In the genomic region with DNA sequence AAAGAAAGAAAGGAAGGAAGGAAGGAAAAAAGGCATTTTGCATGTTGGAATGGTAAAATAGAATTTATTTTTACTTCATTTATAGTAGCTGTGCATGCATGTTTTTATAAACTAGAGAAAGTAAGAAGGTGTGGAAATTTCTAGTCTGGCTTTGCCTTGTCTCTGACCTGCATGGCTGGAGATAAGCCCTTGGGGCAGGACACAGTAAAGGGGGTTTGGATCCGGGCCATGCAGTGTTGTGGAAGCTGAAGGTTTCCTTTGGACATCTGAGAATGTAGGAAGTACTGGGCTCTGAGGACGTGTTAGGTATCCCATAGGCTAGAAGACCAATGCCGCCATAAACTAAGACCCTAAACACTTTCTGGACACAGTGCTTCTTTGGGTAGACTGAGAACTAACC, we compare ENCODE assay signal across 14 mouse cellular contexts.
"Had no signal": no experiment of that assay in that cellular context is flagged by ENCODE, and none has a peak within 500 bp of the region (broad histone marks: within the 10 kb centered on the region; RNA-seq: fewer than 3 reads in every experiment).

No protein-coding gene starts in this region.

- H3K9ac ChIP-seq: kidney, embryonic 15.5 days; limb, embryonic 13.5 days; liver, embryonic 14.5 days; midbrain, embryonic 12.5 days had no signal

- H3K27ac ChIP-seq: kidney, embryonic 15.5 days; limb, embryonic 13.5 days; liver, embryonic 14.5 days; midbrain, embryonic 12.5 days; stomach, postnatal 0 days had no signal

- H3K4me3 ChIP-seq: kidney, embryonic 15.5 days; limb, embryonic 13.5 days; midbrain, embryonic 12.5 days had no signal

- ATAC-seq: lung, postnatal 0 days; midbrain, embryonic 16.5 days had no signal

- H3K4me2 ChIP-seq: kidney, embryonic 15.5 days; limb, embryonic 13.5 days; midbrain, embryonic 12.5 days had no signal

- H3K9me3 ChIP-seq: kidney, embryonic 15.5 days; limb, embryonic 13.5 days; megakaryocyte, embryonic 14.5 days; midbrain, embryonic 12.5 days had no signal

- H3K27me3 ChIP-seq: kidney, embryonic 15.5 days; limb, embryonic 13.5 days; megakaryocyte, embryonic 14.5 days; midbrain, embryonic 12.5 days had no signal

- H3K36me3 ChIP-seq: kidney, embryonic 15.5 days; limb, embryonic 13.5 days; midbrain, embryonic 12.5 days had no signal

- H3K4me1 ChIP-seq: midbrain, embryonic 12.5 days had no signal

- DNase-seq: kidney, adult 18-20 months; kidney, postnatal 14 days; left cerebral cortex, postnatal 4 days; lung, adult 2 months; right cerebral cortex, postnatal 14 days; thymus, postnatal 14 days had no signal
